Mouse (Mus musculus) spleen, adult 2 months (tissue): ENCODE measurements around the gene Clstn2.

Source experiments
- CTCF ChIP-seq: fragments of 200-500 bp; IDR thresholded peaks from 2 replicates; pipeline ENCODE4 v1.5.1; 2011; ENCODE audit warnings: mild to moderate bottlenecking, inconsistent platforms; ENCODE audit not compliant: insufficient read depth, insufficient read length, insufficient replicate concordance; ENCODE audit errors: extremely low read depth
- POLR2A ChIP-seq: fragments of 200-500 bp; IDR thresholded peaks from 2 replicates; pipeline ENCODE4 v1.6.1; 2011; ENCODE audit warnings: low read depth, low read length, inconsistent platforms

GRCm38 (mm10) chr9:97717005-97717404, 316.0 kb downstream of the Clstn2 start:
- TF ChIP-seq CTCF (no peak), POLR2A (no peak)
